Mouse (Mus musculus): ENCODE measurements around the gene Miga1.

The Miga1 gene

GRCm38 (mm10) chr3:152241098-152241497 is 99.1 kb downstream of the Miga1 start:
- DNase-seq = no peak

- no peak for DNase-seq
Observed at GRCm38 (mm10) chr3:152239592-152239991, 100.6 kb downstream of the Miga1 start.

- no peak for DNase-seq
Observed at GRCm38 (mm10) chr3:152238836-152239235, 101.4 kb downstream of the Miga1 start.

- DNase-seq = no peak
Observed at GRCm38 (mm10) chr3:152235805-152236204, 104.4 kb downstream of the Miga1 start.

GRCm38 (mm10) chr3:152235238-152235637 is 105.0 kb downstream of the Miga1 start:
- DNase-seq = no peak

GRCm38 (mm10) chr3:152231333-152232100 is 108.7 kb downstream of the Miga1 start:
- no peak for DNase-seq

- DNase-seq = no peak
Observed at GRCm38 (mm10) chr3:152229271-152229670, 110.9 kb downstream of the Miga1 start.

- DNase-seq = no peak
Observed at GRCm38 (mm10) chr3:152228843-152229242, 111.4 kb downstream of the Miga1 start.

GRCm38 (mm10) chr3:152225906-152226305 is 114.3 kb downstream of the Miga1 start:
- no peak for DNase-seq

- DNase-seq = no peak
Observed at GRCm38 (mm10) chr3:152224918-152225317, 115.3 kb downstream of the Miga1 start.
